Mouse (Mus musculus): Measurements from ENCODE around the gene Kcnip4. TPM values are rescaled to one million over a fixed set of nuclear protein-coding genes. Genes with fewer than 3 reads are reported as not detected.

Gene Kcnip4
- polyA plus RNA-seq, 1 experiment from 2014 or later = 26.1 TPM

GRCm38 (mm10) chr5:49408351-49408750 is 116.4 kb downstream of the Kcnip4 start:
- Histone ChIP-seq H3K9ac (replicated peaks; ENCODE audit: low read depth, low read length) (no peak overlapping the region), H3K36me3 (ENCODE audit: control insufficient read depth, insufficient read depth, low read length) (no peaks in the 10 kb centered on the region), H3K4me2 (ENCODE audit: low read depth, low read length) (no peak overlapping the region), H3K9me3 (ENCODE audit: control insufficient read depth, low read length) (no peaks in the 10 kb centered on the region), H3K27ac (ENCODE audit: low read depth, low read length) (no peak overlapping the region), H3K27me3 (ENCODE audit: control insufficient read depth, insufficient read depth, low read length) (no peaks in the 10 kb centered on the region), H3K4me3 (ENCODE audit: low read depth, low read length) (no peak overlapping the region), H3K4me1 (ENCODE audit: control insufficient read depth, insufficient read depth, low read length) (no peaks in the 10 kb centered on the region)
- 92% methylated on average over 1 of the region's 1 CpGs for WGBS
- no peak for ATAC-seq (ENCODE audit: low read depth)

- 0 out of 2 replicates have a peak, but pooled peaks have one; percentile 45 for ATAC-seq (ENCODE audit: low read depth)
- Histone ChIP-seq H3K9me3 (ENCODE audit: control insufficient read depth, low read length) (no peaks in the 10 kb centered on the region), H3K9ac (replicated peaks; ENCODE audit: low read depth, low read length) (no peak overlapping the region), H3K27me3 (ENCODE audit: control insufficient read depth, insufficient read depth, low read length) (no peaks in the 10 kb centered on the region), H3K36me3 (ENCODE audit: control insufficient read depth, insufficient read depth, low read length) (no peaks in the 10 kb centered on the region), H3K27ac (ENCODE audit: low read depth, low read length) (no peak overlapping the region), H3K4me2 (ENCODE audit: low read depth, low read length) (no peak overlapping the region), H3K4me3 (ENCODE audit: low read depth, low read length) (no peak overlapping the region), H3K4me1 (ENCODE audit: control insufficient read depth, insufficient read depth, low read length) (no peaks in the 10 kb centered on the region)
- whole genome bisulfite sequencing = 43% methylated on average over 3 of the region's 3 CpGs
Observed at GRCm38 (mm10) chr5:49370543-49371076, 154.1 kb downstream of the Kcnip4 start.

GRCm38 (mm10) chr5:49368636-49369423 is 155.9 kb downstream of the Kcnip4 start:
- H3K9ac ChIP-seq (replicated peaks; ENCODE audit: low read depth, low read length) = no peak overlapping the region
- ATAC-seq (ENCODE audit: low read depth) = peak; percentile 25; the same call in 1 of the 2 replicates
- no peaks in the 10 kb centered on the region for H3K4me1 ChIP-seq (ENCODE audit: control insufficient read depth, insufficient read depth, low read length)
- H3K27ac ChIP-seq (ENCODE audit: low read depth, low read length) = no peak overlapping the region
- no peaks in the 10 kb centered on the region for H3K9me3 ChIP-seq (ENCODE audit: control insufficient read depth, low read length)
- no peak overlapping the region for H3K4me3 ChIP-seq (ENCODE audit: low read depth, low read length)
- H3K27me3 ChIP-seq (ENCODE audit: control insufficient read depth, insufficient read depth, low read length) = no peaks in the 10 kb centered on the region
- no peak overlapping the region for H3K4me2 ChIP-seq (ENCODE audit: low read depth, low read length)
- H3K36me3 ChIP-seq (ENCODE audit: control insufficient read depth, insufficient read depth, low read length) = no peaks in the 10 kb centered on the region
- 52% methylated on average over 13 of the region's 13 CpGs for WGBS

GRCm38 (mm10) chr5:49356381-49356780 is 168.3 kb downstream of the Kcnip4 start:
- ATAC-seq (ENCODE audit: low read depth) = peak; percentile 72
- no peak overlapping the region for H3K4me2 ChIP-seq (ENCODE audit: low read depth, low read length)

GRCm38 (mm10) chr5:49352061-49352460 is 172.6 kb downstream of the Kcnip4 start:
- ATAC-seq (ENCODE audit: low read depth) = no peak

More at GRCm38 (mm10) chr5:49356381-49356780, 168.3 kb downstream of the Kcnip4 start:
- no peak overlapping the region for H3K9ac ChIP-seq (replicated peaks; ENCODE audit: low read depth, low read length)
- 65% methylated on average over 3 of the region's 3 CpGs for WGBS
- H3K27ac ChIP-seq (ENCODE audit: low read depth, low read length) = no peak overlapping the region
- no peaks in the 10 kb centered on the region for H3K4me1 ChIP-seq (ENCODE audit: control insufficient read depth, insufficient read depth, low read length)
- H3K4me3 ChIP-seq (ENCODE audit: low read depth, low read length) = no peak overlapping the region
- no peaks in the 10 kb centered on the region for H3K9me3 ChIP-seq (ENCODE audit: control insufficient read depth, low read length)
- H3K27me3 ChIP-seq (ENCODE audit: control insufficient read depth, insufficient read depth, low read length) = no peaks in the 10 kb centered on the region
- H3K36me3 ChIP-seq (ENCODE audit: control insufficient read depth, insufficient read depth, low read length) = no peaks in the 10 kb centered on the region

GRCm38 (mm10) chr5:49350126-49350909 is 174.4 kb downstream of the Kcnip4 start:
- H3K4me1 ChIP-seq (ENCODE audit: control insufficient read depth, insufficient read depth, low read length) = no peaks in the 10 kb centered on the region
- no peak overlapping the region for H3K4me2 ChIP-seq (ENCODE audit: low read depth, low read length)
- no peaks in the 10 kb centered on the region for H3K27me3 ChIP-seq (ENCODE audit: control insufficient read depth, insufficient read depth, low read length)
- H3K9ac ChIP-seq (replicated peaks; ENCODE audit: low read depth, low read length) = no peak overlapping the region
- 29% methylated on average over 4 of the region's 4 CpGs for WGBS
- H3K36me3 ChIP-seq (ENCODE audit: control insufficient read depth, insufficient read depth, low read length) = no peaks in the 10 kb centered on the region
- peak; percentile 75 for ATAC-seq (ENCODE audit: low read depth)
- no peak overlapping the region for H3K4me3 ChIP-seq (ENCODE audit: low read depth, low read length)
- H3K27ac ChIP-seq (ENCODE audit: low read depth, low read length) = no peak overlapping the region
- H3K9me3 ChIP-seq (ENCODE audit: control insufficient read depth, low read length) = no peaks in the 10 kb centered on the region

More at GRCm38 (mm10) chr5:49352061-49352460, 172.6 kb downstream of the Kcnip4 start:
- H3K27ac ChIP-seq (ENCODE audit: low read depth, low read length) = no peak overlapping the region
- H3K9ac ChIP-seq (replicated peaks; ENCODE audit: low read depth, low read length) = no peak overlapping the region
- no peak overlapping the region for H3K4me2 ChIP-seq (ENCODE audit: low read depth, low read length)
- no peaks in the 10 kb centered on the region for H3K9me3 ChIP-seq (ENCODE audit: control insufficient read depth, low read length)
- H3K4me1 ChIP-seq (ENCODE audit: control insufficient read depth, insufficient read depth, low read length) = no peaks in the 10 kb centered on the region
- H3K27me3 ChIP-seq (ENCODE audit: control insufficient read depth, insufficient read depth, low read length) = no peaks in the 10 kb centered on the region
- 81% methylated on average over 5 of the region's 5 CpGs for WGBS
- no peak overlapping the region for H3K4me3 ChIP-seq (ENCODE audit: low read depth, low read length)
- H3K36me3 ChIP-seq (ENCODE audit: control insufficient read depth, insufficient read depth, low read length) = no peaks in the 10 kb centered on the region

- Histone ChIP-seq H3K36me3 (ENCODE audit: control insufficient read depth, insufficient read depth, low read length) (no peaks in the 10 kb centered on the region), H3K4me3 (ENCODE audit: low read depth, low read length) (no peak overlapping the region), H3K27me3 (ENCODE audit: control insufficient read depth, insufficient read depth, low read length) (no peaks in the 10 kb centered on the region), H3K9ac (replicated peaks; ENCODE audit: low read depth, low read length) (no peak overlapping the region), H3K9me3 (ENCODE audit: control insufficient read depth, low read length) (no peaks in the 10 kb centered on the region), H3K4me1 (ENCODE audit: control insufficient read depth, insufficient read depth, low read length) (no peaks in the 10 kb centered on the region), H3K4me2 (ENCODE audit: low read depth, low read length) (no peak overlapping the region), H3K27ac (ENCODE audit: low read depth, low read length) (no peak overlapping the region)
- 85% methylated on average over 5 of the region's 5 CpGs for WGBS
- ATAC-seq (ENCODE audit: low read depth) = no peak
Observed at GRCm38 (mm10) chr5:49349541-49349940, 175.2 kb downstream of the Kcnip4 start.

GRCm38 (mm10) chr5:49348511-49348910 is 176.2 kb downstream of the Kcnip4 start:
- no peaks in the 10 kb centered on the region for H3K27me3 ChIP-seq (ENCODE audit: control insufficient read depth, insufficient read depth, low read length)
- H3K4me1 ChIP-seq (ENCODE audit: control insufficient read depth, insufficient read depth, low read length) = no peaks in the 10 kb centered on the region
- H3K4me3 ChIP-seq (ENCODE audit: low read depth, low read length) = no peak overlapping the region
- no peak overlapping the region for H3K4me2 ChIP-seq (ENCODE audit: low read depth, low read length)
- no peaks in the 10 kb centered on the region for H3K9me3 ChIP-seq (ENCODE audit: control insufficient read depth, low read length)
- no peak overlapping the region for H3K27ac ChIP-seq (ENCODE audit: low read depth, low read length)
- no peak overlapping the region for H3K9ac ChIP-seq (replicated peaks; ENCODE audit: low read depth, low read length)
- 55% methylated on average over 5 of the region's 5 CpGs for WGBS
- ATAC-seq (ENCODE audit: low read depth) = no peak
- no peaks in the 10 kb centered on the region for H3K36me3 ChIP-seq (ENCODE audit: control insufficient read depth, insufficient read depth, low read length)

GRCm38 (mm10) chr5:49344606-49345005 is 180.1 kb downstream of the Kcnip4 start:
- no peaks in the 10 kb centered on the region for H3K4me1 ChIP-seq (ENCODE audit: control insufficient read depth, insufficient read depth, low read length)
- WGBS = 83% methylated on average over 1 of the region's 1 CpGs
- no peak overlapping the region for H3K4me2 ChIP-seq (ENCODE audit: low read depth, low read length)
- no peak overlapping the region for H3K9ac ChIP-seq (replicated peaks; ENCODE audit: low read depth, low read length)
- no peak for ATAC-seq (ENCODE audit: low read depth)
- no peaks in the 10 kb centered on the region for H3K36me3 ChIP-seq (ENCODE audit: control insufficient read depth, insufficient read depth, low read length)
- H3K27me3 ChIP-seq (ENCODE audit: control insufficient read depth, insufficient read depth, low read length) = no peaks in the 10 kb centered on the region
- H3K27ac ChIP-seq (ENCODE audit: low read depth, low read length) = no peak overlapping the region
- no peaks in the 10 kb centered on the region for H3K9me3 ChIP-seq (ENCODE audit: control insufficient read depth, low read length)
- no peak overlapping the region for H3K4me3 ChIP-seq (ENCODE audit: low read depth, low read length)
